Mouse (Mus musculus) limb, embryonic 12.5 days (tissue): ENCODE data around the gene Prr29. TPM values are rescaled to one million over a fixed set of nuclear protein-coding genes. Genes with fewer than 3 reads are reported as not detected.

Experiments used
- polyA plus RNA-seq: library from polyadenylated mRNA; unstranded; fragments of >200 nt; fragmentation: Nextera tagmentation; extraction: Ambion mirVana; gene quantifications from 2 replicates; pipeline ENCODE4 v1.2.1, GENCODE M21; 2016

Gene Prr29
- polyA plus RNA-seq, 1 experiment from 2014 or later, result not detected

Other genes with a start within 250 kb of the Prr29 start
- gene Gm10840, start 204.6 kb upstream of the Prr29 start, polyA plus RNA-seq, result not detected in 2 replicates
- 508 and 509 TPM in 2 replicates for gene Limd2, start 204.6 kb upstream of the Prr29 start, polyA plus RNA-seq
- gene Strada, start 163.3 kb upstream of the Prr29 start, polyA plus RNA-seq, result 31.1 and 33.2 TPM in 2 replicates
- gene Ccdc47, start 149.1 kb upstream of the Prr29 start, polyA plus RNA-seq, result 73.9 and 78.5 TPM in 2 replicates
- 107 and 111 TPM in 2 replicates for gene Ddx42, start 148.5 kb upstream of the Prr29 start, polyA plus RNA-seq
- gene Ftsj3, start 109.4 kb upstream of the Prr29 start, polyA plus RNA-seq, result 61.2 and 71.6 TPM in 2 replicates
- gene Psmc5, start 109.3 kb upstream of the Prr29 start, polyA plus RNA-seq, result 352 and 355 TPM in 2 replicates
- gene Smarcd2, start 92.5 kb upstream of the Prr29 start, polyA plus RNA-seq, result 102 and 104 TPM in 2 replicates
- 0.30 and 0.37 TPM in 2 replicates for gene Tcam1, start 88.8 kb upstream of the Prr29 start, polyA plus RNA-seq
- not detected in 2 replicates for gene Gh, start 63.6 kb upstream of the Prr29 start, polyA plus RNA-seq
- gene Cd79b, start 50.7 kb upstream of the Prr29 start, polyA plus RNA-seq, result 1.3 and 1.8 TPM in 2 replicates
- gene Scn4a, start 12.2 kb upstream of the Prr29 start, polyA plus RNA-seq, result 0.25 and 0.51 TPM in 2 replicates
- 17.8 and 27.9 TPM in 2 replicates for gene Icam2, start 22.6 kb downstream of the Prr29 start, polyA plus RNA-seq
- 7.9 and 8.3 TPM in 2 replicates for gene Ern1, start 122.4 kb downstream of the Prr29 start, polyA plus RNA-seq
- gene Tex2, start 248.0 kb downstream of the Prr29 start, polyA plus RNA-seq, result 7.8 and 8.1 TPM in 2 replicates